Comparison of ENCODE assay signal across 12 mouse cellular contexts in the genomic region with DNA sequence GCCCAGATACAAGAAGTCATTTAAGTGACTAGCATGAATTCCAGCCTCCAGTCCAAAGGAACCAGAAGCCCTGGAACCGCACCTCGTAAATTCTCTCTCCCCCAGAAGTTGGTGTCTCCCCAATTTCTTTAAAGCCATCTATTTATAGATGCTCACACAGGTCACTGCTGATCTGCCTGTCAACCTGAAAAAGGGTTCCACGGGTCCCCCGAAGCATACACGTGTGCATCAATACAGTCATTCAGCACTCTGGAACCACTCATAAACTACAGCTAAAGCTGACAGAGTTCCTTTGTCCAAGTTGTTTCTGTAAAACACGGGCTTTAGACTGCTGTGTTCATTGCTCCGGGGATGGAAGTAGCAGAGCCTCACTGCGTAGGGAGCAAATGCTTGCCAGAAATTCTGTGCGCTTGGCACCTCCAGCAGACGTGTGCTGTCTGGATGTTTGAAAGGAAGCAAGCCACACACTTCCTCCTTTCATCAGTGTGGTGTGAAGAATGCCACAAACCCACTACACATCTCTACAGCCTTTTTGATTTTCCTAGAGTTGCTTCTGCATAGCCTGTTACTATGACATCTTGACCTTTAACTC.
DNase-seq lines count a peak whose midpoint lies in the region; ATAC-seq and TF ChIP-seq lines count a peak whose summit lies in the region.
"Had no signal": no experiment of that assay in that cellular context is flagged by ENCODE, and none has a peak within 500 bp of the region (broad histone marks: within the 10 kb centered on the region; RNA-seq: fewer than 3 reads in every experiment).

No protein-coding gene starts in this region.

- intact Hi-C loops in heart, postnatal 36 days (cut with DNase I) = no loop called here

- H3K36me3 ChIP-seq in heart, embryonic 14.5 days (ENCODE audit: control insufficient read depth, insufficient read depth, low read length) = peaks cover 5% of the 10 kb centered on the region; the same call in 1 of the 2 replicates
- peaks cover 11% of the 10 kb centered on the region for H3K36me3 ChIP-seq in midbrain, postnatal 0 days (ENCODE audit: insufficient read depth, low read length)
- H3K36me3 ChIP-seq in midbrain, embryonic 15.5 days (replicated peaks) = no peaks in the 10 kb centered on the region; the same call in 1 of the 2 replicates
- H3K36me3 ChIP-seq: liver, embryonic 13.5 days had no signal

- no peak overlapping the region for H3K4me3 ChIP-seq in heart, embryonic 14.5 days (ENCODE audit: control insufficient read depth in 1 of 2, insufficient read depth in 1 of 2, low read depth in 1 of 2, low read length in 2 of 2)
- no peak overlapping the region for H3K4me3 ChIP-seq in midbrain, postnatal 0 days (ENCODE audit: low read depth, low read length)
- H3K4me3 ChIP-seq in midbrain, embryonic 15.5 days = no peak overlapping the region
- H3K4me3 ChIP-seq: heart, adult 2 months; liver, embryonic 13.5 days had no signal

- peak overlapping the region; percentile 24 to 61; a peak in 3 of 4 replicates for H3K27ac ChIP-seq in heart, embryonic 14.5 days (replicated peaks in 1 of 2; ENCODE audit: control insufficient read depth in 1 of 2, insufficient read depth in 1 of 2, low read depth in 2 of 2, low read length in 2 of 2)
- no peak overlapping the region for H3K27ac ChIP-seq in midbrain, postnatal 0 days (ENCODE audit: low read depth, low read length)
- no peak overlapping the region for H3K27ac ChIP-seq in midbrain, embryonic 15.5 days
- H3K27ac ChIP-seq: heart, adult 2 months; liver, embryonic 13.5 days had no signal

- no peak for DNase-seq in heart, postnatal 36 days
- DNase-seq in midbrain, postnatal 0 days (ENCODE audit: low spot score) = peak; percentile 53
- DNase-seq in spleen, adult 18-20 months = no peak
- no peak for DNase-seq in adrenal gland, postnatal 14 days
- DNase-seq: layer of hippocampus, adult 9-11 months; liver, embryonic 13.5 days; right cerebral cortex, postnatal 4 days; thymus, adult 18-20 months had no signal

- no peaks in the 10 kb centered on the region for H3K9me3 ChIP-seq in heart, embryonic 14.5 days (ENCODE audit: control insufficient read depth, low read length)
- no peaks in the 10 kb centered on the region for H3K9me3 ChIP-seq in midbrain, postnatal 0 days (ENCODE audit: low read length)
- no peaks in the 10 kb centered on the region for H3K9me3 ChIP-seq in midbrain, embryonic 15.5 days
- H3K9me3 ChIP-seq: liver, embryonic 13.5 days had no signal

- H3K4me1 ChIP-seq in heart, embryonic 14.5 days (ENCODE audit: control insufficient read depth in 2 of 2, insufficient read depth in 2 of 2, low read length in 2 of 2) = peaks cover 8 to 9% of the 10 kb centered on the region in 2 experiments
- no peaks in the 10 kb centered on the region for H3K4me1 ChIP-seq in midbrain, postnatal 0 days (ENCODE audit: insufficient read depth, low read length)
- H3K4me1 ChIP-seq in midbrain, embryonic 15.5 days = no peaks in the 10 kb centered on the region
- H3K4me1 ChIP-seq: liver, embryonic 13.5 days had no signal

- no peak for ATAC-seq in heart, embryonic 14.5 days (ENCODE audit: insufficient number of reproducible peaks, insufficient read depth, low FRiP score, low read depth)
- ATAC-seq in midbrain, postnatal 0 days (ENCODE audit: low FRiP score) = no peak
- no peak for ATAC-seq in midbrain, embryonic 15.5 days (replicated peaks)
- peak; percentile 52; the same call in 1 of the 2 replicates for ATAC-seq in common myeloid progenitor, adult 5-6 weeks (replicated peaks; ENCODE audit: low read depth, poor library complexity, severe bottlenecking)

- no peak for TF ChIP-seq CTCF in midbrain, postnatal 0 days (IDR thresholded peaks at IDR 0.05)

- peaks cover 27% of the 10 kb centered on the region for H3K27me3 ChIP-seq in heart, embryonic 14.5 days (ENCODE audit: control insufficient read depth, insufficient read depth, low read length)
- no peaks in the 10 kb centered on the region for H3K27me3 ChIP-seq in midbrain, postnatal 0 days (ENCODE audit: insufficient read depth, low read length)
- no peaks in the 10 kb centered on the region for H3K27me3 ChIP-seq in midbrain, embryonic 15.5 days (replicated peaks)
- H3K27me3 ChIP-seq: liver, embryonic 13.5 days had no signal

- no peak overlapping the region for H3K9ac ChIP-seq in heart, embryonic 14.5 days (ENCODE audit: low read length)
- no peak overlapping the region for H3K9ac ChIP-seq in midbrain, postnatal 0 days (replicated peaks; ENCODE audit: low read length, poor library complexity, severe bottlenecking)
- H3K9ac ChIP-seq in midbrain, embryonic 15.5 days = no peak overlapping the region
- H3K9ac ChIP-seq: liver, embryonic 13.5 days had no signal

- peak overlapping the region; percentile 38 for H3K4me2 ChIP-seq in heart, embryonic 14.5 days (ENCODE audit: low read length)
- no peak overlapping the region for H3K4me2 ChIP-seq in midbrain, postnatal 0 days (ENCODE audit: low read depth, low read length, poor library complexity, severe bottlenecking)
- no peak overlapping the region for H3K4me2 ChIP-seq in midbrain, embryonic 15.5 days
- H3K4me2 ChIP-seq: liver, embryonic 13.5 days had no signal

- 32% methylated on average over 10 of the region's 10 CpGs for WGBS in heart, embryonic 14.5 days
- whole genome bisulfite sequencing in midbrain, postnatal 0 days = 73% methylated on average over 10 of the region's 10 CpGs
- WGBS in midbrain, embryonic 15.5 days = 85% methylated on average over 10 of the region's 10 CpGs

Comparison
In these comparisons a context has a peak if more than half of its experiments do, and no peak if none do; other contexts are left out.
1. H3K27ac ChIP-seq: peak in heart, embryonic 14.5 days (2 of 2); none in midbrain, postnatal 0 days (single experiment) and midbrain, embryonic 15.5 days (single experiment).